Mouse (Mus musculus) liver, embryonic 13.5 days (tissue): Measurements from ENCODE around the gene C1d. TPM values are rescaled to one million over a fixed set of nuclear protein-coding genes. Genes with fewer than 3 reads are reported as not detected.
A peak's percentile ranks its signal among the peaks of the same experiment; 100 is the strongest.
"Not testable (repeated sequence)": the region's sequence is repeated elsewhere in the genome, so short reads cannot be mapped to it uniquely, and the experiment has no call there.

ENCODE experiments used
- ATAC-seq: fragments of 200-750 bp; cut with Nextera tagmentation; 2 replicates; pipeline ENCODE4 v1.8.0; 2017; ENCODE audit warnings: low read depth, mild to moderate bottlenecking, moderate number of reproducible peaks, moderate library complexity
- DNase-seq: peaks from one replicate; pipeline ENCODE4 v3.0.0; 2022
- H3K27ac ChIP-seq: fragments of 300-500 bp; sonication (generic); 2 replicates; pipeline ENCODE4 v1.5.1; 2015; ENCODE audit warnings: moderate library complexity, mild to moderate bottlenecking, inconsistent platforms
- H3K27me3 ChIP-seq: fragments of 300-500 bp; sonication (generic); 2 replicates; pipeline ENCODE4 v1.6.1; 2015; ENCODE audit warnings: mild to moderate bottlenecking, inconsistent platforms
- H3K36me3 ChIP-seq: fragments of 300-500 bp; sonication (generic); 2 replicates; pipeline ENCODE4 v1.6.1; 2015; ENCODE audit warnings: mild to moderate bottlenecking, inconsistent platforms
- H3K4me1 ChIP-seq: fragments of 300-500 bp; sonication (generic); replicated peaks from 2 replicates; pipeline ENCODE4 v1.6.1; 2015; ENCODE audit warnings: inconsistent platforms
- H3K4me2 ChIP-seq: fragments of 300-500 bp; sonication (generic); 2 replicates; pipeline ENCODE4 v1.6.1; 2015; ENCODE audit warnings: inconsistent platforms, mild to moderate bottlenecking, moderate library complexity
- H3K4me3 ChIP-seq: fragments of 300-500 bp; sonication (generic); replicated peaks from 2 replicates; pipeline ENCODE4 v1.5.1; 2015; ENCODE audit warnings: mild to moderate bottlenecking, inconsistent platforms
- H3K9ac ChIP-seq: fragments of 300-500 bp; sonication (generic); 2 replicates; pipeline ENCODE4 v1.6.1; 2015; ENCODE audit warnings: mild to moderate bottlenecking, inconsistent platforms
- H3K9me3 ChIP-seq: fragments of 300-500 bp; sonication (generic); replicated peaks from 2 replicates; pipeline ENCODE4 v1.6.1; 2016; ENCODE audit warnings: inconsistent platforms
- WGBS: fragments of 180-500 bp; shearing (Covaris S2); methylation state at CpG from one replicate; pipeline ENCODE4 v1.1.7; 2015; ENCODE audit not compliant: insufficient replicate concordance; 5-methylcytosine and 5-hydroxymethylcytosine counted together
- polyA plus RNA-seq: library from polyadenylated mRNA; unstranded; fragments of >200 nt; fragmentation: Nextera tagmentation; extraction: Ambion mirVana; gene quantifications from 2 replicates; pipeline ENCODE4 v1.2.1, GENCODE M21; 2015

The C1d gene
- 55.0 and 63.2 TPM in 2 replicates for polyA plus RNA-seq

DNA sequence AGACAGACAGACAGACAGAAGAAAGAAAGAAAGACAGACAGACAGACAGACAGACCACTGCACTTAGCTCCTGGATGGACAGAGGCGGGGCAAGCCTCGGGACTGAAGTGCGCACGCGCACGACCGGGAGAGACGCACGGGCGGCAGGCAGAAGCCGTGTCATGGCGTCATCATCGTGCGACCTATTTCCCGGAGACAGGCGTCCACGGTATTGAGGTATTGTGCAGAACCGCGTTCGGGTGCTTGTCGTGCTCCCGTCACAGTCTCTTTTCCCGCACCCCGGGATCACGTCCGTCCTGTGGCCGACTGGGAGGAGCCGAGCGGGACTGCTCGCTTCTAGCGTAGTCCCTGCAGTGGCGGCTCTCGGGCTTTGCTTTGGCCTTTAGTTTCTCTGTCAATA lies at the start of gene C1d:
C1d (plus strand) TSS at position 137 of the 400 bp plus-strand sequence.
- H3K27ac ChIP-seq: peak within 1 kb of the TSS; percentile 89
- peak within 1 kb of the TSS; percentile 89 for H3K9ac ChIP-seq
- WGBS: under 1% methylated on average over 33 of the region's 33 CpGs
- no peaks in the 10 kb centered on the region for H3K36me3 ChIP-seq
- peaks cover 13% of the 10 kb centered on the region for H3K4me1 ChIP-seq
- peak within 1 kb of the TSS; percentile 87 for H3K4me3 ChIP-seq
- DNase-seq (peak; percentile 89), ATAC-seq (peak; percentile 93)
- no peaks in the 10 kb centered on the region for H3K9me3 ChIP-seq
- H3K27me3 ChIP-seq: no peaks in the 10 kb centered on the region
- peak within 1 kb of the TSS; percentile 75 for H3K4me2 ChIP-seq

DNA sequence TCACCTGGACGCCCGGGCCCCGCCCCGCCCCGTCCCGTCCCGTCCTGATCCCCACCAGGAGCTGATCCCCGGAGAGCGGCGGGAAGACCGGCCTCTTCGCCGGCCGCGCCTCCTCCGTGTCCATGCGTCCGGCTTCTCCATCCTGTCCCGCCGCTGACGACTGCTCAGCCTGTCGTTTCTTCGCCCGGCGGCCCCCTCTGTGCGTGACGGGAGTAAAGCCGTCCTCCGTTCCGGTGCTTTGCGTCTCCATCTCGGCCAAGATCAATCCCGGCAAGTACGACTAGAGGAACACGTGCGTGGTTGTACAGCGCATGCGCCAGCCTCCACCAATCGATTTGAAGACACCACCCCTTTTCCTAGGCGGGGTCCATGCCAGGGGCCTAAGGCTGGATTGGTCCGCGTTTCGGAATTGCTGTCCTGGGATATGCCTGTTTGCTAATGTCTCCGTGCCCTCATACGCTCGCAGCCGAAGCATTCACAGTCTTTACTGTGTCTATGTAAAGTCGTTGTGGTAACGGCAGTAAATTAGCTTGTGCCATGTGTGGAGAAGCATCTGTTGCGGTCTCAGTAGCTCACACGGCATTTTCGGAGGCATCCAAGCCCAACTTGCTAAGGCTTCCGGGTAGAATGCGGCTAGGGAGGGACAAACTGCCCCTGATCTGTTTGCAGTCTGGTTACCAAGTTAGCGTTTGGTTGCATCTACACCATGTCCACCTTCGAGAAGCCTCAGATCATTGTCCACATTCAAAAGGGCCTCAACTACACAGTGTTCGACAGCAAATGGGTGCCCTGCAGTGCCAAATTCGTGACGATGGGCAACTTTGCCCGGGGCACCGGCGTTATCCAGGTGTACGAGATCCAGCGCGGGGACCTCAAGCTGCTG lies 45.9 kb upstream of the C1d start, which contains the start of gene Pno1:
Pno1 (minus strand) TSS at position 311 of the 883 bp plus-strand sequence.
- peak within 1 kb of the TSS; percentile 87 for H3K4me2 ChIP-seq
- peak; percentile 96 for ATAC-seq
- H3K27me3 ChIP-seq: no peaks in the 10 kb centered on the region
- H3K27ac ChIP-seq: peak within 1 kb of the TSS; percentile 62
- H3K9ac ChIP-seq: peak within 1 kb of the TSS; percentile 87
- H3K9me3 ChIP-seq: no peaks in the 10 kb centered on the region
- peak within 1 kb of the TSS; percentile 93 for H3K4me3 ChIP-seq
- peaks cover 24% of the 10 kb centered on the region for H3K36me3 ChIP-seq
- H3K4me1 ChIP-seq: peaks cover 32% of the 10 kb centered on the region
- under 1% methylated on average over 64 of the region's 65 CpGs for WGBS
- peak; percentile 93 for DNase-seq

DNA sequence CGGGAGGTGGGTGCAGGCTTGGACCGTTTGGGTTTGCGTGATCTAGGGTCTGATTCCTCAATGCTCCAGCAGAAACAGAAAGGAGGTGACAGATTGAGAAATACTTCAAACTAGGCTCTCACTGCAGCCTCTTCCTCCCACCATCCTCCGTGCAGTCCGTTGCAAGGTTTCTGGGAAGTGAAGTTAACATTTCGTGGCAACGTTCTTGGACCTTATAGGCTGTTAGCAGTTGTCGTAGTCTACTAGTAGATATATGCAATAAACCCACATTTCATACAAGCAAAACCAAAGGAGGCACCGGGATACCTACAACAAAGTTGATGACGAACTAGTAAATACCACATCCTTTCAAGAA lies 45.3 kb upstream of the C1d start:
- H3K9me3 ChIP-seq: no peaks in the 10 kb centered on the region
- WGBS: under 1% methylated on average over 10 of the region's 10 CpGs
- H3K27ac ChIP-seq: peak overlapping the region; percentile 62
- ATAC-seq (no peak), DNase-seq (no peak)
- peaks cover 23% of the 10 kb centered on the region for H3K36me3 ChIP-seq
- peak overlapping the region; percentile 87 for H3K9ac ChIP-seq
- H3K27me3 ChIP-seq: no peaks in the 10 kb centered on the region
- peaks cover 32% of the 10 kb centered on the region for H3K4me1 ChIP-seq
- peak overlapping the region; percentile 93 for H3K4me3 ChIP-seq
- H3K4me2 ChIP-seq: peak overlapping the region; percentile 87

DNA sequence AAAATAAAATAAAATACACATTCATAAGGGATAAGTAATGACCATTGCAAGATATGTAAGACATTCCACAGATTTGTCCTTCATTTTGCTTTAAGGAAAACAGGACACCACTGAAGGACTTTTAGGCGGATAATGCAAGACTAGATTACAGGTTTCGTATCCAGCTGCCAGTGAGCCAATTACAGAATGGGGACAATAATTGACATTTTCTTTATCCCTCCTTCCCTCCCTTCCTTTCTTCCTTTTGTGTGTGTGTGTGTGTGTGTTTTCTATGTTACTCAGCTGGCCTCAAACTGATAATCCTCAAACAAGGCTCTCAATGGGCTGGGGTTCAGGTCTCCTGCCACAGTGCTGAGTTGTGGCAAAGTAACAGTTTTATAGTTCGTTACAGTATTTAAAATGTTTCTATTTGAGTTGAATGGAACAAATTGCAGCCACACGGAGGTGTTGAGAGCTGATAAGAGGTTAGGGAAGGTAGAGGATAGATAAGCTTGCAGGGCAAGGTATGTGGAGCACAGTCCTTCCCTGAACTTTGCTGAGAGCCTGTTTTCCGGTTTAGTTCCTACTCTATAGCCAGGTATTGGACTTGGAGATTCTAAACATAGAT lies 44.4 kb upstream of the C1d start:
- Histone ChIP-seq H3K4me1 (peaks cover 32% of the 10 kb centered on the region), H3K4me3 (peak overlapping the region; percentile 93), H3K36me3 (peaks cover 19% of the 10 kb centered on the region), H3K4me2 (peak overlapping the region; percentile 87), H3K9ac (peak overlapping the region; percentile 87), H3K27me3 (no peaks in the 10 kb centered on the region), H3K9me3 (no peaks in the 10 kb centered on the region), H3K27ac (peak overlapping the region; percentile 62)
- DNase-seq (peak; percentile 14), ATAC-seq (peak; percentile 39; the same call in 1 of the 2 replicates)
- WGBS: 20% methylated on average over 5 of the region's 5 CpGs

DNA sequence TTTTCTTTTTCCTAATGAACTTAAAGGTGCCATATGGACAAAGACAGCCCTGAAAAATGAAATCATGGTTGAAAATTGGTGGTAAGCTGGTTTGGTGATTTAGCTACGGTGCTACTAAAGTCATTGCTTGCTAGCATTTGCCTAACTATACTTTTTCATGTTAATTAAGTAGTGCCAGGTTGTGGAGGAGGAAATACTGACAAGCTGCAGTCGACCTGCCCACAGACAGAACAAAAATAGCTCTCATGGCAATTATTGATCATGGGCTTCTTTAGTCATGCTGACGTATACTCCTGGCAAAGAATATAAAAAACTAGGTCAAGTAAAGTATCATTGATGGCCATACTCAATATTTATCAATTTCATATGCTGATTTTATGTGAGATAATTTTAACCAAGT lies 41.9 kb upstream of the C1d start:
- Histone ChIP-seq H3K36me3 (peaks cover 5% of the 10 kb centered on the region), H3K4me2 (no peak overlapping the region), H3K9me3 (no peaks in the 10 kb centered on the region), H3K4me3 (no peak overlapping the region), H3K9ac (no peak overlapping the region), H3K4me1 (peaks cover 27% of the 10 kb centered on the region), H3K27ac (no peak overlapping the region), H3K27me3 (no peaks in the 10 kb centered on the region)
- 68% methylated on average over 3 of the region's 3 CpGs for WGBS
- DNase-seq (no peak), ATAC-seq (no peak)

DNA sequence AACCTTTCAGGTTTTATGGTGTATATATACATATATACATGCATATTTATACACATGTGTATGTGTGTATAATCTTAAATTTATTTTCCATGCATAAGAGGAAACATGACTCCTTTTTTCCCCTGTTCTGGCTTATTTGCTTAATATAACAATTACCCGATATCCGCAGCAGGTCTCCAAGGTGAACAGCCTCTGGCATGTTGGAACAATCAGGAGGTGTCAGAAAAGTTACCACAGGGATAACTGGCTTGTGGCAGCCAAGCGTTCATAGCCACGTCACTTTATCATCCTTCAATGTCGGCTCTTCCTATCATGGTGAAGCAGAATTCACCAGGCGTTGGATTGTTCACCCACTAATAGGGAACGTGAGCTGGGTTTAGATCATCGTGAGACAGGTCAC lies 36.3 kb upstream of the C1d start:
- Histone ChIP-seq H3K27me3 (no peaks in the 10 kb centered on the region), H3K27ac (no peak overlapping the region), H3K9me3 (no peaks in the 10 kb centered on the region), H3K4me2 (no peak overlapping the region), H3K36me3 (peaks cover 38% of the 10 kb centered on the region), H3K4me1 (no peaks in the 10 kb centered on the region), H3K4me3 (no peak overlapping the region), H3K9ac (no peak overlapping the region)
- ATAC-seq (no peak), DNase-seq (no peak)
- WGBS: 87% methylated on average over 8 of the region's 8 CpGs

DNA sequence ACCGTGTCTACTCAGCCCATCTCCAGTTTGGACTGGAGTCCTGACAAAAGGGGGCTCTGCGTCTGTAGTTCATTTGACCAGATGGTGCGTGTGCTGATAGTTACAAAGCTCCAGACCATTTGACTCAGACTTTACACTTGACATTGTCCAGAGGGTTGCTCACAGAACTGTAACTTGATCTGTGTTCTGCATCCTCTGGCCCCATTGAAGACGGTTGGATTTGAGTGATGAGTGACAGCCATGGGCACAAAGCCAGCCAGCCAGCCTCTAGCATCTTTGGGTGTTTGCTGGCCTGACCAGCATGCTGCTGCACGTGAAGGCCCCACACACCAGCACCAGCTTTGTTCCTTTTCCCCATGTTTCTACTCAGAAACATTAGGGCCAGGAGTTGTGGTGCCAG lies 24.6 kb upstream of the C1d start:
- H3K4me2 ChIP-seq: no peak overlapping the region
- no peak for DNase-seq
- WGBS: 72% methylated on average over 5 of the region's 5 CpGs

DNA sequence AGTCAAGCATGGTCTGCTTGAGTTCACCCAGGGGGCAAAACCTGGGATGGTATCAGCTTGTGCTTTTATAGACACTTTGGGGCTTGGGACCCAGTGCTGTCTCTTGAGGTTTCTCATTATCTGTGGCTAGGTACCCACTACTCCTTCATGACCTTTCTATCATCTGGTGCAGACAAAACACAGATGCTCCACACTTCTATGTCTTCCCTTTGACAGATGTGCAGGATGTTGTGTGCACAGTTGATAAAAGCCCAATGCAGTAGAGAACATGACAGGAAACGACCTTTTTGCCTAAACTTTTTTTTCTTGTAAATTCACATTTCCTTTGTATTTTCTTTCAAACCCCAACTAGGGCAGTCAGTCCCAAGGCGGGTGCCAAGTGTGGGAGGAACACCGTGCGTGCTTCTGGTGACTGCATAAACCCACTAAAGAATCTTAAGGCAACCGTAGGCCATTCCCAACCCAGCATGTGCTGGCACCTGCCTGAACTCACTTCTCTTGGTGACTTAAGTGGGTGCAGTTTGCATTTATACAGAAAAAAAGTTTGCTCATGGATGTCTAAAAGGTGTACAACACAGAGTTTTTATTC lies 20.8 kb upstream of the C1d start:
- Histone ChIP-seq H3K27me3 (no peaks in the 10 kb centered on the region), H3K27ac (no peak overlapping the region), H3K36me3 (peaks cover 28% of the 10 kb centered on the region), H3K9me3 (no peaks in the 10 kb centered on the region), H3K4me1 (peaks cover 21% of the 10 kb centered on the region), H3K4me3 (no peak overlapping the region), H3K4me2 (no peak overlapping the region), H3K9ac (no peak overlapping the region)
- peak; percentile 83 for ATAC-seq
- no peak for DNase-seq
- 16% methylated on average over 5 of the region's 5 CpGs for WGBS

More for the DNA sequence above, 24.6 kb upstream of the C1d start:
- Histone ChIP-seq H3K27me3 (no peaks in the 10 kb centered on the region), H3K4me1 (peaks cover 15% of the 10 kb centered on the region), H3K27ac (no peak overlapping the region), H3K9ac (no peak overlapping the region), H3K4me3 (no peak overlapping the region), H3K9me3 (no peaks in the 10 kb centered on the region), H3K36me3 (peaks cover 57% of the 10 kb centered on the region)
- ATAC-seq: no peak

DNA sequence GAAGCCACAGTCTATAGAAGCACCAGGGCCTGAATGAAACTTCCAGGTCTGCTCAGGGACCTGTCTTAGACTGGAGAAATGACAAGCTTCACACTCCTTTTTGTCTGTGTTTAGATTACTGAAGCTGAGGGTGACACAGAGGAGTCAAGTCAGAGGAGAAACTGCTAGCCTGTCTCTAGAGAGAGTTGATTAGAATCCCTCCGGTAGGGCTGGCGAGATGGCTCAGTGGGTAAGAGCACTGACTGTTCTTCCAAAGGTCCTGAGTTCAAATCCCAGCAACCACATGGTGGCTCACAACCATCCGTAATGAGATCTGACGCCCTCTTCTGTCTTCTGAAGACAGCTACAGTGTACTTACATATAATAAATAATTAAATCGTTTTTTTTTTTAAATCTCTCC lies 18.8 kb upstream of the C1d start:
- H3K27me3 ChIP-seq, ATAC-seq, H3K4me2 ChIP-seq, H3K9me3 ChIP-seq, H3K4me3 ChIP-seq, DNase-seq, H3K9ac ChIP-seq, H3K27ac ChIP-seq: not testable (repeated sequence)
- WGBS: 68% methylated on average over 5 of the region's 5 CpGs
- H3K4me1 ChIP-seq: peaks cover 21% of the 10 kb centered on the region
- H3K36me3 ChIP-seq: peaks cover 12% of the 10 kb centered on the region; the same call in 1 of the 2 replicates

DNA sequence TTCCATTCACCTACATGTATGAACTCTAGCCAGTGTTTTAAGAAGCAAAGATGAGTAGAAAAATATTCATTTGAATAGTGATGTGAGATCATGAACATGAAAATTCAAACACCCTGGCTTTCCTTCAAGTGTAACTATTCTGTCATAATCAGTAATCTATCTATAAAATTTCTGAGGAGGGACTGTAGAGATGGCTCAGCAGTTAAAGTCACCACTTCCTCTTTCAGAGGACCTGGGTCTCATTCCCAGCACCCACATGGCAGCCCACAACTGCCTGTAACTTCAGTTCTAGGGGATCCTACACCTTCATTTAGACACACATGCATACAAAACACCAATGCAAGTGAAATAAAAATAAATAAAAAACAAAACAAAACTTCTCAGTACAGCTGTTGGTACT lies 8.7 kb upstream of the C1d start:
- no peaks in the 10 kb centered on the region for H3K27me3 ChIP-seq
- H3K4me3 ChIP-seq: no peak overlapping the region
- ATAC-seq (no peak), DNase-seq (no peak)
- no peak overlapping the region for H3K4me2 ChIP-seq
- no peaks in the 10 kb centered on the region for H3K9me3 ChIP-seq
- H3K9ac ChIP-seq: no peak overlapping the region
- H3K27ac ChIP-seq: no peak overlapping the region
- H3K36me3 ChIP-seq: no peaks in the 10 kb centered on the region
- no peaks in the 10 kb centered on the region for H3K4me1 ChIP-seq

DNA sequence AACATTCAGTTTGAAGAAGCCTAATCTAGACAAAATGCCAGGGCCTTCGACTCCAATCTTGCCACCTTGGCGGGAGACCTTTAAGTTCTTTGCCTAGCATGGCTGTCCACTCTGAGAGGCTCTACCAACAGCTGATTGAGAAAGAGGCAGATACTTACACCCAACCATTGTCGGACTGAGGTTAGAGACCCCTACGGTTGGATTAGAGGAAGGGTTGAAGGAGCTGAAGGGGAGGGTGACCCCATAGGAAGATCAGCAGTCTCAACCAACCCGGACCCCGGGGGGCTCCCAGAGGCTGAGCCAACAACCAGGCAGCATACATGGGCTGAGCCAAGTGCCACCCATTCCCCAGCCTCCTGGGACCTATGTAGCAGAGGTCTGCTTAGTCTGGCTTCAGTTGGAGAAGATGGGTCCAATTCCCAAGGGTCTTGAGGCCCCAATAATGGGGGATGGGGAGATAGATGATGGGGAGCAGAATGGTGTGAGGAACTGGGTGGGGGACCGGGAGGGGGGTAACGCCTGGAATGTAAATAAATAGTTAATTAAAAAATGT lies 490 bp upstream of the C1d start:
- Histone ChIP-seq H3K27ac (no peak overlapping the region), H3K4me1 (peaks cover 13% of the 10 kb centered on the region), H3K36me3 (no peaks in the 10 kb centered on the region), H3K4me2 (peak overlapping the region; percentile 75), H3K27me3 (no peaks in the 10 kb centered on the region), H3K9ac (peak overlapping the region; percentile 89), H3K9me3 (no peaks in the 10 kb centered on the region), H3K4me3 (peak overlapping the region; percentile 87)
- peak; percentile 50 for ATAC-seq
- WGBS: 49% methylated on average over 8 of the region's 8 CpGs
- DNase-seq: peak; percentile 9
